Mouse (Mus musculus): ENCODE results near the gene Ppil2. TPM values are rescaled to one million over a fixed set of nuclear protein-coding genes. Genes with fewer than 3 reads are reported as not detected.

The Ppil2 gene
- polyA plus RNA-seq (2021), result 77.7 TPM

DNA sequence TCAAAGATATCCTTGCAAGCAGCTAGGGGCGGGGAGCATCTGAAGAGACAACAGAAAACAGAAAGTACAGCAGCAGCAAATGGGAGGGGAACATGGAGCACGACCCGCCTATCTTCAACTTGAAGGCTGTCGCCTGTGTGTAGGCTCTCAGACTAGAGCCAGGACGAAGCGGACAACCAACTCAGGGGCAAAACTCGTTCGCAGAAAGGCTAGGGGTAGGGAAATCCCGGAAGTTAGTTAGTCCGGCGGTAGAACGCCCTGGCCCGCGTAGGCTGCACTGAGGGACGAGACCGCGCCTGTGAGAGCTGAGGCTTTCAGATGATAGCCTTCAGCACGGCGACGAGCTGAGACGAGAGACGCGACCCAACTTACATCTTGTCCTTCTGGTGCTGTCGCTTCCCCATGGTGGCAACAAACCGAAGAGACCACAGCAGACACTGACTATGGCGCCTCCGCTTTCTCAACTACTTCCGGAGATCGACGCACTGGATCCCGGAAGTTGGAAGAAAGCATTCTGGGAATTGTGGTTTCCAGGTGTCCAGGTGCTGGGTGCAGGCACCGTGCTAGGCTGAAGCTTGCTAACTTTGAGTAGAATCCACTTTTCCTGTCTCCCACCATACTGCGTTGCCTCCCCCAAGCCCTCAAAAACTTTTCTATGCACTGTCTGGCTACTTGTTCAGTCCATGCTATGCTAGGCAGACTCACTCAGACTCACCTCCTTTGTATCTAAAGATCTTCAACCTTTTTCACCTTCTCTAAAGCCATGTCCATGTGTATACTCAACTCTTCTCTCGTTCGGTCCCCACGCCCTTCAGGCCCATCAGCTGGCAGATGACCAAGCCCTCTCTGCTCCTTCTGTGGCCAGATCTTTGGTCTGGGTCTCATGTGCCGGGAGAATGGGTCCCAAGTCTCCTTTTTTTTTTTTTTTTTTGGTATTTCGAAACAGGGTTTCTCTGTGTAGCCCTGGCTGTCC is at the start of gene Ppil2:
Ppil2 (minus strand) TSS at position 487 of the 973 bp plus-strand sequence.
- H3K27me3 ChIP-seq, result no peaks in the 10 kb centered on the region
- in situ Hi-C loops (cut with MboI; ENCODE audit: low pct_unique_long_range_greater_than_20kb), result no loop called here
- POLR2A ChIA-PET, result interaction anchor here (1.4 kb wide), 1 partner anchor 14 kb away, joined by 4 read pairs; the partner anchor contains the start of gene 2610318N02Rik
- ATAC-seq, result peak; percentile 94
- DNase-seq (ENCODE audit: low read depth, low spot score), result no peak
- no peak for TF ChIP-seq CTCF (IDR thresholded peaks at IDR 0.05)
- CTCF ChIA-PET, result no interaction called here

DNA sequence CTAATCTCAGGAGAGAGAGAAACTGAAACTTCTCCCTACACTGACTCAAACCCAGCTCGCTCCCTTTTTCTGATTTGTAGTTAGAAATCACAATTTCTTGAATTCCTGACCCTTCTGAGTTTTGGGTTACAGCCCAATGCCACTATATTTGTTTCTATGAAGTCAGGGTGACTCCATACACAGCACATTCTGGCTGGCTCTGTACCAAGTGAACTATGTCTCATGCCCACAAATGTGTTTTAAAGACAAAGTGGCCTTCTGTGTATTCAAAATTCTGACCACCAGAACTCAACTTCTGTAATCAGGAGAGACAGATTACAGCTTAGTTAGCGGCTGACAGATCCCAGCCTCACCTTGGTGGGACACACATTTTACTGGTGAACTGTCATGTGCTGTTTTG is 43.3 kb upstream of the Ppil2 start:
- no peaks in the 10 kb centered on the region for H3K27me3 ChIP-seq
- no peak for TF ChIP-seq CTCF (IDR thresholded peaks at IDR 0.05)
- in situ Hi-C loops (cut with MboI; ENCODE audit: low pct_unique_long_range_greater_than_20kb), result no loop called here
- no peak for ATAC-seq
- ChIA-PET CTCF (no interaction called here), POLR2A (interaction anchor here (1.4 kb wide), 1 partner anchor 14 kb away, joined by 5 read pairs; no protein-coding TSS in a partner anchor)
- no peak for DNase-seq (ENCODE audit: low read depth, low spot score)

DNA sequence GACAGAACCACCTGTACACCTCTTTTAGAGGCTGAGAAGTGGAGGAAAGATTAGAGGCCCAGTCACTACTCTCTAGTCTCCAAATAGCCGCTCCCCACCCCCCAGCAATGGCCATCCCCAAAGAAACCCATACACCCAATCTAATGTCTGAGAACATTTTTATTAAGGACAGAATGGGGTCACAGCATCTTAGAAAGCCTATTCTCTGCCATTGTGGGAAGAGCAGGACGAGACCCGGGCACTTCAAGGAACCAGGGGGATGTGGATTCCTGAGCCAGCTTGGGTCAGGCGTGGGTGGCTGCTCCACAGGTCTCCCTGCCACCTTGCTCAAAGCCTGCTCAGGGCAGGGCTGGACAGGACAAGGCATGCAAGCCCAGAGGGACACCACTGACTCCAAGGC is 40.8 kb upstream of the Ppil2 start:
- no peaks in the 10 kb centered on the region for H3K27me3 ChIP-seq
- no peak for ATAC-seq
- in situ Hi-C loops (cut with MboI; ENCODE audit: low pct_unique_long_range_greater_than_20kb), result no loop called here
- no peak for TF ChIP-seq CTCF (IDR thresholded peaks at IDR 0.05)
- ChIA-PET POLR2A (no interaction called here), CTCF (no interaction called here)
- no peak for DNase-seq (ENCODE audit: low read depth, low spot score)

DNA sequence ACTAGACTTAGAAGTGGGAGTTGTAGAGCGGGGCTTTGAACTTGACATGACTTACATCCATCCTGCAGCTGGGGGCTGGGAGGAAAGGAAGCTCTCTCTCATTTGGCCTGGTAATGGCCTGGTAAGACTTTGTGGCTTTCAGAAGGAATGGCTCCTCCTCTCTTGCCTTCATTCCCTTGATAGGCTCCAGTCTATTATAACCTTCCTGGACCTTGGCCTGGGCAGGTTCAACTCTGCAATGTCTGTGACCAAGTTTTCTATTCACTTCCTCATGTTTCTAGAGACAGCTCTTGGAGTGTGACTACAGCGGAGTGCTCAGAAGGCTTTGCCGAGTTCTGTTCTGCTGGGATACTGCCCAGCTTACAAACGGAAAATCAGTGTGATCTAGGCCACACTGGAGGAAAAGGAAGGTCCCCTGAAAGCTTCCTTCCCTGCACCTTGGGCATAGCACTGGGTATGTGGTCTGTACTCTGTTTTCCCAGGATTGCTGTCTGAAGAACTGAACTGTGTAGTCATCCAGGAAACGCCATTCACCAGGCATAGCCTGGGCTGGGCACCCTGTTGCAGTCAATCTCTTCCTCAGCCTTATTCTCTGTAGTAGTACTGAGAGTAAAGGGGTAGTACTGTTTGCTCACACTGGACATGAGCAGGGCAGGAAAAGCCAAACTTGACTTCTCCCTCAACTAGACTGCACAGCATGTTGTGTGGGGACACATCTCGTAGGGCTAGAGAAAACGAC is 39.6 kb upstream of the Ppil2 start:
- ChIA-PET POLR2A (no interaction called here), CTCF (no interaction called here)
- TF ChIP-seq CTCF (IDR thresholded peaks at IDR 0.05), result no peak
- in situ Hi-C loops (cut with MboI; ENCODE audit: low pct_unique_long_range_greater_than_20kb), result no loop called here
- ATAC-seq (no peak), DNase-seq (ENCODE audit: low read depth, low spot score) (no peak)
- no peaks in the 10 kb centered on the region for H3K27me3 ChIP-seq

DNA sequence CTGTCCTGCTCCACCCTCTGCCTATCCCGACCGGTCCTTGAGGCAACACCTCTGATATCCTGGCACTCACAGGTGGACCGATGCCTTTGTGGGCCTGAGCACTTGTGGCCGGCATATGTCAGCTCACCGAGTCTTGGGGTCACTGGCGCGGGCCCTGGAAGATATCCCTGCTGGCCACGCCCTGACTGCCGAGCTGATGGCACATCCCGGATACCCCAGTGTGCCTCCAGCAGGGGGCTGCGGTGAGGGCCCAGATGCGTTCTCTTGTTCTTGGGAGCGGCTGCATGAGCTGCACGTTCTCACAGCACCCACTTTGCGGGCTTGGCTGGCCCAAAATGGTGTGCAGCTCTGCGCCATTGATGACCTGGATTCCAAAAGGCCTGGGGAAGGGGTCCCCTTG is 37.0 kb upstream of the Ppil2 start:
- no peak for TF ChIP-seq CTCF (IDR thresholded peaks at IDR 0.05)
- ChIA-PET CTCF (no interaction called here), POLR2A (no interaction called here)
- DNase-seq (ENCODE audit: low read depth, low spot score) (no peak), ATAC-seq (no peak)
- H3K27me3 ChIP-seq, result no peaks in the 10 kb centered on the region
- in situ Hi-C loops (cut with MboI; ENCODE audit: low pct_unique_long_range_greater_than_20kb), result no loop called here

DNA sequence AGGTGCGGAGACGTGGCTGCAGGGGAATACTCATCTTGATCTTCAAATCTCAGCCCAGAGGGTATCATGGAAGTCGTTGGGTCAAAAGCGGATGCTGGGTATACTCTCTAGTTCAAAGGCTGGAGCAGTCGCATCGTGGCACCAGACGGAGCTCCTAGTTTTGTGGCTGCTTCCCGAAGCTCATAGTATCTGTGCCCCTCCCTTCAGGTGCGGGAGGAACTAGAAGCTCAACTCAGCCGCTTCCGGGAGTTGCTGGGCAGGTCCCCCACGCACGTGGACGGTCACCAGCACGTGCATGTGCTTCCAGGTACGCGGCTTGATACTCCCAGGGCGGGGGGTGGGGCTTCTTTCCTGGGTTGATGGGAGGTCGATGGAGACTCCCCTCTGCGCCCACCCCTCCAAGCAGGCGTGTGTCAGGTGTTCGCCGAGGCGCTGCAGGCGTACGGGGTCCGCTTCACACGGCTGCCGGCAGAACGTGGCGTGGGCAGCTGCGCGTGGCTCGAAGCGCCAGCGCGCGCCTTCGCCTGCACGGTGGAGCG is 36.4 kb upstream of the Ppil2 start:
- ChIA-PET CTCF (no interaction called here), POLR2A (no interaction called here)
- in situ Hi-C loops (cut with MboI; ENCODE audit: low pct_unique_long_range_greater_than_20kb), result no loop called here
- no peak for DNase-seq (ENCODE audit: low read depth, low spot score)
- ATAC-seq, result peak; percentile 8
- H3K27me3 ChIP-seq, result no peaks in the 10 kb centered on the region
- no peak for TF ChIP-seq CTCF (IDR thresholded peaks at IDR 0.05)

DNA sequence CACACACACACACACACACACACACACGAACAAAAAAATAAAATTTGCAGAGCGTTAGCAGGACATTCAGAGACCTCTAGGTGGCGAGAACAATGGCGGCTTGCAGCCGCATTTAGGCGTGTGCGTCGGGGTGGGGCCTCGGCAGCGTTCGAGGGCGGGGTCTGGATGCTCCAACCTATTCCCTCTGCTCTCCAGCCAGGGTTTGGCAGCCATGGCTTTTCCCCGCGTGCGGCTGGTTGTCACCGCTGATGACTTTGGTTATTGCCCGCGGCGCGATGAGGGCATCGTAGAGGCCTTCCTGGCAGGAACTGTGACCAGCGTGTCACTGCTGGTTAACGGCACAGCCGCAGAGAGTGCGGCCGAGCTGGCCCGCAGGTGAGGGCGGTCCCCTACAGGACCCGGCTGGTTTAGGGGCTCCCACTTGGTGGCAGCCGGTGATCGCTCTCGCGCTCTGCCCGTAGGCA is 35.7 kb upstream of the Ppil2 start, which contains the start of gene Ccdc116:
Ccdc116 (minus strand) TSS at position 458 of the 464 bp plus-strand sequence.
- CTCF ChIA-PET, result no interaction called here
- POLR2A ChIA-PET, result no interaction called here

DNA sequence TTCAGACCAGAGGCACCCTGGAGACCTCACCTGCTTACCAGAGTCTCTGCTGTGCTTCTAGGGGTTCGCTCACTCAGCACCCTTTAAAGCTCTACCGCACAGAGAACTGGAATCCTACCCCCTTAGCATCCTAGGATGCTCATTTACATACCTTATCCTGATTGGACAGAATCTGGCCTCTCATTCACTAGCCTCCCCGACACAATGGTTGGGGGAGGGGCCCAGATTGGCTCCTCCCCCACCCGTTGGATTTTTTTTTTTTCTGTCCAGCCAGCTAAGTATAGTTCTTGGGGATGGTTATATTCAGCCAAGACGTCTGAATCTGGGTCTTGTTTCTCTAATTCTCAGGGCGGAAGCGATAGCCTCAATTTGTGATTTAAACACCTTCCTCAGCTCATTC is 33.3 kb upstream of the Ppil2 start, which contains the start of gene Ydjc:
Ydjc (plus strand) TSS at position 283 of the 400 bp plus-strand sequence.
- ChIA-PET POLR2A (interaction anchor here (0.6 kb wide), 1 partner anchor 23 kb away, joined by 3 read pairs; no protein-coding TSS in a partner anchor), CTCF (no interaction called here)
- H3K27me3 ChIP-seq, result no peaks in the 10 kb centered on the region
- DNase-seq (ENCODE audit: low read depth, low spot score), result no peak
- in situ Hi-C loops (cut with MboI; ENCODE audit: low pct_unique_long_range_greater_than_20kb), result no loop called here
- ATAC-seq, result no peak
- TF ChIP-seq CTCF (IDR thresholded peaks at IDR 0.05), result no peak

More for the DNA sequence above, 35.7 kb upstream of the Ppil2 start, which contains the start of gene Ccdc116:
- DNase-seq (ENCODE audit: low read depth, low spot score) (no peak), ATAC-seq (peak; percentile 93)
- H3K27me3 ChIP-seq, result no peaks in the 10 kb centered on the region
- TF ChIP-seq CTCF (IDR thresholded peaks at IDR 0.05), result no peak
- in situ Hi-C loops (cut with MboI; ENCODE audit: low pct_unique_long_range_greater_than_20kb), result no loop called here

DNA sequence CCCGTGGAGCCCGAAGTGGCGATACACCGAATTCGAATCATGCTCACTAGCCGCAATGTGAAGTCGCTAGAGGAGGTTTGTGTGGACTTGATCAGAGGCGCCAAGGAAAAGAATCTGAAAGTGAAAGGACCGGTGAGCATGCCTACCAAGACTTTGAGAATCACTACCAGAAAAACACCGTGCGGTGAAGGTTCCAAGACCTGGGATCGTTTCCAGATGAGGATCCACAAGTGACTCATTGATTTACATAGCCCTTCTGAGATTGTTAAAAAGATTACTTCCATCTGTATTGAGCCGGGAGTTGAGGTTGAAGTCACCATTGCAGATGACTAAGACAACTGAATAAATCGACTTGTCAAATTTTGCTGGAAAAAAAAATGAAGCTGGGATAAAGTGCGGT is 26.3 kb upstream of the Ppil2 start:
- POLR2A ChIA-PET, result no interaction called here
- CTCF ChIA-PET, result interaction anchor here (1.0 kb wide), 1 partner anchor 71 kb away, joined by 3 read pairs; the partner anchor contains the start of gene Rimbp3
- ATAC-seq (no peak), DNase-seq (ENCODE audit: low read depth, low spot score) (no peak)
- no peak for TF ChIP-seq CTCF (IDR thresholded peaks at IDR 0.05)
- H3K27me3 ChIP-seq, result no peaks in the 10 kb centered on the region
- in situ Hi-C loops (cut with MboI; ENCODE audit: low pct_unique_long_range_greater_than_20kb), result no loop called here

DNA sequence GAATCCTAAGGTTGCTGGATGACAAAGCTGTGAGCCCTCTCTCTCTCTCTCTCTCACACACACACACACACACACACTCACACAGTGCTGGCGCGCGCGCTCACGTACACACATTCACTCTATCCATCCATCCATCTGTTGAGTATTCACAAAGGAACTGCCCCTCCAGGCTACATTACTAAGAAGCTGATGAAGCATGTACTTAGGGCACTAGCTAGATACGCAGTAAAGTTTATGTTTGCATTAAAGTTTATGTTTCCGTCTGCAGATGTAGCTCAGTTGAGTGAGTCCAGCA is 21.8 kb upstream of the Ppil2 start:
- TF ChIP-seq CTCF (IDR thresholded peaks at IDR 0.05), result no peak
- ATAC-seq (no peak), DNase-seq (ENCODE audit: low read depth, low spot score) (no peak)
- CTCF ChIA-PET, result interaction anchor here (1.4 to 1.7 kb wide), 5 partner anchors 10 to 175 kb away, joined by 3 to 5 read pairs (median 3); no protein-coding TSS in a partner anchor
- POLR2A ChIA-PET, result no interaction called here
- in situ Hi-C loops (cut with MboI; ENCODE audit: low pct_unique_long_range_greater_than_20kb), result loop anchor here (5.0 kb wide), 2 partner anchors 69 to 149 kb away; partner anchors contain the start of gene Ube2l3
- H3K27me3 ChIP-seq, result no peaks in the 10 kb centered on the region
